Mouse (Mus musculus) adrenal gland, adult 2 months (tissue): ENCODE measurements around the gene Ccdc51. TPM values are rescaled to one million over a fixed set of nuclear protein-coding genes. Genes with fewer than 3 reads are reported as not detected.
A peak's percentile ranks its signal among the peaks of the same experiment; 100 is the strongest.

Experiments
- DNase-seq: peaks from one replicate; pipeline ENCODE4 v3.0.0; 2021
- polyA plus RNA-seq: library from polyadenylated mRNA; depleted of rRNA; stranded (reverse); fragments of >200 nt; gene quantifications from 2 replicates; pipeline ENCODE4 v1.2.3, GENCODE M21; 2012
- total RNA-seq, 2 experiments: library from RNA; stranded (reverse); gene quantifications; 2 replicates each; pipeline ENCODE4 v1.2.3; 2021

Gene Ccdc51
- total and polyA plus RNA-seq, 3 experiments = 9.2 to 18.9 (median 12.6) TPM

DNA sequence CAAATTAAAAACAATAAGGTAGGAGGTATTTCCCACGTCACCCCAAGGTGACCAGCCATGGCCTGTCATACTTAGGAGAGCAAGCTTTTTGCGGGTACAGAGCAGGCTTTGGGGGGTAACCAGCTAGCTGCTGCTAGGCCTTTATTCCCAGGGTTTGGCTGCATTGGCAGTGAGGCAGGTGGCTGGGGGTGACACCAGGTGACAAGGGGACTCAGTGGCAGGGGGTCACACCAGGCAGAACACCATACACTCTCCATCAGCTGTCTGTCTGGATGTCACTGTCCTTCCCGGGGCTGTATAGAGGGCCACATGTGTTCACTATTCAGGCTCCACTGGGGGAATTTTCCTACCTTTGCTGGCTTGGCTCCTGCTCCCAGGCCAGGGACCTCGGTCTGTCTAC, 25.4 kb upstream of the Ccdc51 start:
- no peak for DNase-seq

DNA sequence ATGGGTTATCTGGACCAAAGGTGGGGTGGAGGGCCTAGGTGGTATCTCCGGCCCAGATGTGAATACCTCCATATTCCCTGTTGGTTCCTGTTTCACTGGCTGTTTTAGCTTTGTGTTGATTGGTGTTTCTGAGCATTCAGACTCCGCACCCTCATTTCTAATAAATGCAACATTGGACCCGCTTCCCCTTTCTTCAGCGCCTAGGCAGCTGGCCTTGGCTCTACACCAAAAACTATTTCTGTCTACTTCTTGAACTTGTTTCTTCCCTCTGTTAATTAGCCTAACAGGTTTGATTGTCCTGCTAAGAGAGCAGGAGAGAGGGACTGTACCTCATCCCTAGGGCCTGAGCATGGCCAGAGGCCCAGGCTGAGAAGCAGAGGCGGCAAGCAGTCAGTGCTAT, 24.8 kb upstream of the Ccdc51 start:
- DNase-seq = no peak

DNA sequence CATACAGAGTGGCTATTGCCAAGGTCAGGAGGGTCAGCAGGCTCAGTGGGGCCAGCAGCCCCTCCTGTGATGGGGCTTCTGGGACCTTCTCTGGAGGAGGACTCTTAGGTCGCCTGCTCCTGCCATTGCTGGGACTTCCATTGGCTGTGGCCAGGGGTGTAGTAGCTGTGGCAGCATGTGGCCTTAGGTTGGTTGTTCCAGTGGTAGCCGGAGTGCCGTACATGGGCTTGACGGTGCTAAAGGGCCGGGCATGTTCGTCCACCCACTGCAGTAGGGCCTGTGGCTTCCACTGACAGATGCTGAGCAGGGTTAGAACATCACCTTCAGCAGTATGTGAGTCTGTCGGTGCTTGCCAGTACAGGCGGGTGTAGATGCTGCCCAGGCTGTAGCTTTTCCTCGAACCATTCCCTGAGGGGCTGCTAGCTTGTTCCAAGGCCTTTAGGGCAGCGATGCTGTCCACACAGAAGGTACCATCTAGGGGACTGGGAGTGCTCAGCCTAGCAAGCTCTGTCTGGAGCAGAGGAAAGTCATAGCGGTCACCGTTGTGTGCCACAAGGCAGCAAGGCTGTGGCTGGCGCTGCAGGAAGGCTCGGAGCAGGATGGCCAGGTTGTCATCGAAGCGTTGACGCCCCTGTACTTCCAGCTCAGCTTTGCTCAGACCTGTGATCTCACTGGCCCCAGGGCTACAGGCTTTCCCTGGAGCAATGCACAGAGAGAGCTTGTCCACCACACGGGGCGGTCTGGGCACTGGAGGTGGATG, 24.1 kb upstream of the Ccdc51 start:
- DNase-seq = no peak

DNA sequence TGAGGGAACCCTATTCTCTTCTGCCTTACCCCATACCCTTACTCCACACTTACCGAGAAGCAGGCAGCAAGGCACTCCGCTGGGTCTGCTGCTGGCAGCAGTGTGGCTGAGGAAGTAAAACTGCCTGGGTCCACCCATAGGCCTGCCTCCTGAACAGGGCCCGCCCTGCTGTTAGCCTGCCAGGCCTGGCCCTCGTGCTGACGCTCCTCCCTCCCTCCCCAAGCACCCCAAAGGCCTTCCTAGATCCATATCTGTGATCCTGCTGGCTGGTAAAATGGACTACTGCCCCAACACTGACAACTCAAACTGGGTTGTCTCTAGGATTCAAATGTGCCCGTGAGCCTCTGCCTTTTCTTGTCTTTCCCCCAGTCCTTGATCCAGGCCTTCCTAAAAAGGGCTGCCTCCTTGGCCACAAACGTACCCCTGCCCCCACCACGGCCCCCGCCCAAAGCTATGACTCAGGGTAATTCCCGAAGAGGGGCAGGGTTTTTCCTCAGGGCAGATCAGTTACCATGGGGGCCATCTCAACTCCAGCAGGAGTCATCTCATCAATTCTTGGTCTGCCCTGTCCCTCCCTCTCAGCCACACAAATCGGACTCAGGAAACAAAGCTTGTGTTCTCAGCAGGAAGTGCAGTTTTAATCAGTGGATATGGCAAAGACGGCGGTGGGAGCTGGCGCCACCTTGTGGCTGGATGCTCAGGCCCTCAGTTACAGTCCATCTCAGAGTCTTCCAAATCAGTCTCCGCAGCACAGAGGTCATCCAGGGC, 23.0 kb upstream of the Ccdc51 start, which contains the start of gene Trex1:
Gene Trex1, minus strand, starts transcription at position 599 of the 768 bp plus-strand sequence.
- DNase-seq = peak; percentile 96

DNA sequence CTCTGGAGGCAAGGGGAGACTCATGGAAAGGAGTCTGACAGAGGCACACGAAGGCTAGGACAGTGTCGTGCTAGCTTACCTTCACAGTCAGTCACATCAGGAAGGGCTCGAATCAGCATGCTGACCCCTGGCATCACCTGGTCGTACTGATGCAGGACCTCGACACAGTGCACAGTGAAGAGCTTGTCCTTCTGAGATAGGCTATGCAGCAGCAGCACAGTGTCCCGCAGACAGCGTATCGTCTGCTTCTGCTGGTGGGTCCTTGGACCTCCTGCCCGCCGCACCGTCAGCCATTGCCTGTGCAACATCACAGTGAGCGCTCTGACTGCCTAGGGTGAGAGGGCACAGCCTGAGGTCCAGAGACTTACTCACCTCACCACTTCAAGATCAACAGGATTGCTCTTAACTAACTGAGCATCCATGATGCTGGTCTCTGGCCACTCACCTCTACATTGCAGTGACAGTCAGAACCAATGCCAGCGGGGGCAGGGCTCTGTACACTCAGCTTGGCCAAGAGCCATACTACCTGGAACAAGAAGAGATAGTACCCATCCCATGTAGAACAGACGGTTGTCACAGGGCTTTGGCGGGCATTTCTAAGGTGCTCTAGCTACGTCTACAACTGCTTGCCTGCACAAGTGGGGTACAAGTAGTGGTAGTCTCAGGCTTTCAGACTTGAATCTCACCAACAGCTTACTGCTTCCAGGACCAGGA, 22.0 kb upstream of the Ccdc51 start:
- no peak for DNase-seq

DNA sequence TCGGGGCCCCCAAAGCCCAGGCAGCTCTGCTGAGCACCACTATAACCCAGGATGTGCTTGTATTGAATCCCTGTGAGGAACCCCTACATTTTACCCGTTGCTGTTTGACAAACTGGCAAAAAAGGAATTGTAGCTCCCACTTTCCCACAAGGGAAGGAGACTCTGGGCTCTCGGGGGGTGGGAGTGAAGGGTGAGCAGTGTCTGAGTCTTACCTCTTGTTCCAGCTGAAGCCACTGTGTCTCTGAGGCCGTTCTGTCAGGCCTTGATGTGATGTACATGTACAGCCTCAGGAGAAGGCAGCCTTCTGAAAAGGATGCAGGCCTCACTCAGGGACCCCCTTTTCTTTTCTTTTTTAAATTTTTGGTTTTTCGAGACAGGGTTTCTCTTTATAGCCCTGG, 21.4 kb upstream of the Ccdc51 start:
- no peak for DNase-seq

DNA sequence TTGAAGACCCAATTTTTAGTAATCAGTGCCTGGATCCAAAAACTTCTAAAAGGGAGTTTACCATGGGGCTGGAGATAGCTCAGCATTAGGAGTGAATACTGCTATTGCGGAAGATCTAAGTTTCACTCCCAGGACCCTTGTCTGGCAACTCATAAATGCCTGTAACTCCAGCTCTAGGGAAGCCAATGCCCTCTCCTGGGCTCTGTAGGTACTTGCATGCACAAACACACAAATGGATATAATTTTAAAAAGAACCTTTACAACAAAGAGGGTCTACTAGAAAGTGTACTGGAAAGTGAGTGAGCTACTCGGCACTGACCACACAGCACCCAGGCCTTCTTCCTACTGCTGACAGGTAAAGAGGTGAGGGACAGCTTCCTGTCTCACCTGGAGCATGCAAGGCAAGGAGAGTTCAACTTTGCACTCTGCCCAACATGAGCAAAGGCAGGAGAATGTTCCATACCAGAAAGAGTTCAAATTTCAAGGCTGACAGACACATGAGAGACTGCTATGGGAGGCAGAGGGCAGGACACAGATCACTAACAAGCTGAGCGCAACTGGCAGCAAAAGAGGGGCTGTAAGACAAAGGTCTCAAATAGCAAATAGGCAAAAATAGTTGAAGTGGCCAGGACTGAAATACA, 14.1 kb upstream of the Ccdc51 start:
- DNase-seq = no peak

DNA sequence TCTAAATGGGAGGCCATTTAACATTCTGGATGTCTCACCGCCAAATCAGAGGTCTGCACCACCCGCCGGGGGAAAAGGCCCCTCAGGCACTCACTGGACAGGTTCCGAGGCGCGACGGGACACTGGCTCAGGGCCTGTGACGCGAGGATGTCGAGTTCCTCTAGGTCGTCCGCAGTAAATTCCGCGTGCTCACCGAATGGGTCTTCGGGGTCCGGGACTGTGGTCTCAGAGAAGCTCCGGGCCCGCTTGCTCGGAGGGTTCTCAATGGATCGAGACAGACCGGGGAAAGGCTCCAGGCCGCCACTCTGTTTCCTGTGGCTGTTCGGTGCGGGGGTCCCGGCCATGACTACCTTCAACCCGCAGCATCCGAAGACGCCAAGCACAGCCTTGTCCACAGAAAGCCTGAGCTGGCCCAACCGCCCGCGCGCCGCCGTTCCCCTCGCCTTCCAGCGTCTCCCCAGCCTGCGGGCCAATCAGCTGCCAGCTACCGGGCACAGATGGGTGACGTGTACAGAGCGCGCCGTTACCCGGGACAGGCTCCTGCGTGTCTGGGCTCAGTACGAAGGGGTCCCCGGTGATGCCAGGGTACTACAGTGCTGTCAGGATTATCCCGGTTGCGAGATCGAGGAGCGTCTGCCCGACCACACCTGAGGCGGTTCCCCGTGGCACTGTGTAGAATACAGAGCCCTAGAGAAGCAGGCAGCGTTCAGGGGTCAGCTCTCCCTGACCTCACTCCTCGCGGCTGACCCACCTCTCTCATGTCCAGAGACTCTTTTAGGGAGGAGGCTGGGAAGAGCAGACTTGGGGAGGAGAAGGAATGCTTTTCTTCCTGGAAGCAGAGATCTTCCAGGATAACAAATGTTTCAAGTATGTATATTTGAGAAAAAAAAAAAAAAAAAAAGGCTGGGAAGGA, 8.4 kb upstream of the Ccdc51 start, which contains the start of gene Atrip:
Gene Atrip, minus strand, starts transcription at position 464 of the 913 bp plus-strand sequence.
- DNase-seq = peak; percentile 95

DNA sequence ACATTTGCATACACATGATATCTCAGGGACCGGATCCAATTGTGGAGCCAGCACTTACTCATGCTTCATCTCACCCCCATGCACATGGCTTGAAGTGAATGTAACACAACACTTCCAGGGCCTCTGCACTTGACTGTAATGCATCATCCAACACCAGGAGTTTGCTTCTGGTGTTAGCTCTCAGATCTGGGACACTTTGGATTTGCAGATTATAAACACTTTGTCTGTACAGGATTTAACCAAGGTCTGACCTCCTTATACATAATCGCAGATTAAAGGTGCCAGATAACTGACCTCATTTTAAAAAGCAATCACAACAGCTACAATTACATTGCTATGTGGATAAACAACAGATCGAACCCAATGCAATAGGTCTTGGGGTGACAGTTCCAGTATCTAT, 1.8 kb upstream of the Ccdc51 start:
- no peak for DNase-seq

DNA sequence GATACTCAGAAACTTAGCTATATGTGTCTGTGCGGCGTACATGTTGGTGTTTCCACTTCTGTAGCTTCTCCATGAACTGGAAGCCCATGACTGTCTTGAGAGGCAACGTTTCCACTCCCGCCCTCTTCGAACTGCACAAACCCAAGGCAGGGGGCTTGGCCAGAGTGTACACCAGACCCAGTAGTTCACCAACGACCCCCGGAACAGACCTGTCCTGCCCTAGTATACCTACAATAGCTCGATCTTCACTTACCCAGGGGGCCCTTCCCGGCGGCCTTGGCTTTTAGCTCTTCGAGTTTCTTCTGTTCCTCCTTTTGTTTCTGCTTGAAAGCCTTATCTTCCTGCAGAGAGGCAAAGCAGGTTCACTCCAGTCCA, 557 bp upstream of the Ccdc51 start:
- no peak for DNase-seq

DNA sequence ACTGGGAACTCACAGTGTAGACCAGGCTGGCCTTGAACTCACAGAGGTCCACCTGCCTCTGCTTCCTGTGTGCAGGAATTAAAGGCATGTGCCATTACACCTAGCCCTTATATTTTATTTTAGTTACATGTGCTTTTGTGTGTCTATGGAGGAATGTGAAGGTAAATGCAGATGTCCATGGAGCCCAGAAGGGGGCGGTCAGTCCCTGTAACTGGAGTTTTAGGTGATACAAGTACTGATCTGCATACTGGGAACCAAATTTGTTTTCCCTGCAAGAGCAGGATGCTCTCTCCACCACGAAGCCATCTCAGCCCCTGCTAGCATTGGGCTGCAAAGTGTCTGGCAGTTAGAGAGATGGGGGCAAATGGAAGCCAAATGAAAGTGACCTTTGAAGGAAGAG, 2.6 kb downstream of the Ccdc51 start:
- no peak for DNase-seq

DNA sequence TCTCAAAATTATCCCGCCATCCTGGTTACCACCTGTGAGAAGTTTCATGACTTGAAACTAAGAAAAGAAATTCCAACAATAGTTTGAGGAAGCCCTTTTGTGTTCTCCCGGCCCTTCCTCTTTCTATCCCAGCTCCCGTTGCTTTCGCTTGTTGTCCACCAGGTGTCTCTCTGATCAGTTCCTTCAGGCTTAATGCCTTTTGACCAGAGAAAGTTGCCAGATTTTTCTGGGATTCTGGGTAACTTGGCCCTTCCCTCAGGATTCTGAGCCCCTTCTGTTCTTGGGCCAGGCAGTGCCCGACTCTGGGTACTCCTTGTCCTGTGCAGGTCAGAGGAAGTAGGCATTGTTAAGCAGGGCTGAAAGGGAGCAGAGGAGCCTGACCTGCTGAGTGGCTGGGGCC, 5.7 kb downstream of the Ccdc51 start:
- DNase-seq = peak; percentile 36

DNA sequence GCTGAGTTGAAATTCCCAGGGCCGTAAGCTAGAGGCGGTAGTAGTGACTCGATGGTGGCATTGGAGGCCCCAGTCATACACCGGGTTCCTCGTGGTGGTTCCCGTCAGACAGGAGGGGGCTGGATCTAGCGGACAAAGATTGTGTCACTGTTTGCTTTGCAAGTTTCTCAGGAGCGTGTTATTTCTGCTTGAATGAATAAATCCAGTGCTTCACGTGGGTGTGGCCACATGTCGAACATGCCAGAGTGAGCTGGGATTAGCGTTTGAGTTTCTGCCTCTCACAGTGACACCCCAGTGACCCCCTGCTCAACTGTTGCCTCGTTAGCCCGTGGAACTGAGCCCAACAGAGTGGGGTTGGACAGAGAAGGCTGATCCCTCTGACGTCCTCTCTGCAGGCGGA, 8.2 kb downstream of the Ccdc51 start:
- DNase-seq = no peak

DNA sequence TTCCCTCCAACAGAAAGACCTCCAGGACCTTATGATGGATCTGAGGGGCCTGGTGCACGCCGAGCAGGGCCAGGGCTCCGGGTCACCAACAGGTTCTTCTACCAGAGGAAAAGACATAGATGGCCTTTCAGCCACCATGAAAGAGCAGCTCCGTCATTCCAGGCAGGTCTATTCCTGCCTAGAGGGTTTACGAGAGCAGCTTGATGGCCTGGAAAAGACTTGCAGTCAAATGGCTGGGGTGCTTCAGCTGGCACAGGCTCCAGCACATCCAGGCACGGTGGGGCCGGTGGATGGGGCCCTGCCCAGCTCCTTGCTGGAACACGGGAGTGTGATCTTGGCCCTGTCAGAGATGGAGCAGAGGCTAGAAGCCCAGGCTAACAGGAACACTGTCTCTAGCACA, 9.5 kb downstream of the Ccdc51 start:
- DNase-seq = no peak

DNA sequence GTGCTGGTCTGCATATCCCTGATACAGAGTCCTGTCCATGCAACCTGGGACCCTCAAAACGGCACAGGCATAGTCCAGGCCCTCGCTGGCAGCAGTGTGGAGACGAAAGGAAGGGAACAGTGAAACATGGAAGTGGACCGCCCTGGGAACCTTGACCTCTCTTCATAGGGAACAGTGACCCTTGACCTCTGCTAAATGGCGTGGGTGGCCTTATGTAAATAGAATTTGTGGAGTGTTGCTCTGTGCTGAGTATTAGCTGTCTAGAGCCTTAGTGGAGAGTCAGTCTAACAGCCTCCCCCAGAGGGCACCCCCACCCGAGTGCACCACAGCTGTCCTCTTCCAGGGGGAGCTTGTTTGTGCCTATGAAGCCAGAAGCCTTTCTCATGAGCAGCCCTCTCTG, 10.5 kb downstream of the Ccdc51 start:
- DNase-seq = peak; percentile 17

DNA sequence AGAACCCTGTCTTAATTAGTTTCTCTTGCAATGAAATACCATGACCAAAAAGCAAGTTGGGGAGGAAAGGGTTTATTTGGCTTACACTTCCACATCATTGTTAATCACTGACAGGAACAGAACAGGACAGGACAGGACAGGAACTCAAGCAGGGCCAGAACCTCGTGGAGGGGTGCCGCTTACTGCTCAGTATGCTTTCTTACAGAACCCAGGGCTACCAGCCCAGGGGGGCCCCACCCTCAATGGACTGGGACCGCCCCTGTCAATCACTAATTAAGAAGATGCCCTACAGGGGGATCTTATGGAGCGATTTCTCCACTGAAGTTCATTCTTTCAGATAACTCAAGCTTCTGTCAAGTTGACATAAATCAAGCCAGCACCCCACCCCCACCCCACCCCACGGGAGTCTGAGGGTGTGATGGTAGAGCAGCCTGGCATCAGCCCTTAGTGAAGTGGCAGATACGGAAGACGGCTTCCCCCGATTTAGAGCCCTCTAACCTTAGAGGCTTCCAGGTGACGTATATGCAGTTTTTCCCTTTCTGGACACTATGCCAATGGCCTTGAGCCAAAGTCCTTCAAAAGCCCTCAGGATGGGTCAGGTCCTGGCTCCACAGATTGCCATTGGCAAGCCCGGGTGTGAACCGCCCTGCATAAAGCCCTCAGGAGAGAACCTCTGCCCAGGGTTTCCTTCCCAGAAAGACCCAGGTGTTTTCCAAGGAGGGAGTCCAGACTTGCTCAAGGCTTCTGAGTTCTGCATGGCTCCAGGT, 11.7 kb downstream of the Ccdc51 start:
- peak; percentile 71 for DNase-seq

DNA sequence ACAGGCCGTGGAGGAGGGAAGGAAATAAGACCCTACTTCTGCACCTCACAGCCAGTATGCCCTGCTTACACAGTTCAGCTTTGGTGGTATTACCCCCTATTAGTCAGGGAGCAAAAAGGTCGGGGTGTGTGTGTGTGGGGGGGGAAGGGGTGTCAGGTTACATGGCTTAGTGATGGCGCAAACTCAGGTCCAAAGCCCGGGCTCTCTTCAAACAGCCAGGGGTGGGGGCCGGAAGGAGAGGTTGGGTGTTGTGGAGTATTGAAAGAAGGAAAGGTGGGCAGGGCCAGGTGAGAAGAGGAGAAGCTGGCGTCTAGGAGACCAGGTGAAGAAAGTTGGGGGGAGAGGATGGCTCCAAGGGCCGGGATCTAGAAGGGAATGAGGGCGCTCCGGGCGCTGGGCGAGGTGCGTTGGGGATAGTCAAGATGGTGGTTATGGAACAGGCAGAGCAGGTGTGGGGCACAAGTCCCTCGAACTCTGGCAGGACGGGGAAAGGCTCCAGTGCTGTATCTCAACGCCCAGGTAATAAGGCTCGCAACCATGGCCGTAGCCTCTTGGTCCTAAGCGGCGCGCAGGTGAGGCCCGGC, 12.4 kb downstream of the Ccdc51 start:
- DNase-seq = no peak

DNA sequence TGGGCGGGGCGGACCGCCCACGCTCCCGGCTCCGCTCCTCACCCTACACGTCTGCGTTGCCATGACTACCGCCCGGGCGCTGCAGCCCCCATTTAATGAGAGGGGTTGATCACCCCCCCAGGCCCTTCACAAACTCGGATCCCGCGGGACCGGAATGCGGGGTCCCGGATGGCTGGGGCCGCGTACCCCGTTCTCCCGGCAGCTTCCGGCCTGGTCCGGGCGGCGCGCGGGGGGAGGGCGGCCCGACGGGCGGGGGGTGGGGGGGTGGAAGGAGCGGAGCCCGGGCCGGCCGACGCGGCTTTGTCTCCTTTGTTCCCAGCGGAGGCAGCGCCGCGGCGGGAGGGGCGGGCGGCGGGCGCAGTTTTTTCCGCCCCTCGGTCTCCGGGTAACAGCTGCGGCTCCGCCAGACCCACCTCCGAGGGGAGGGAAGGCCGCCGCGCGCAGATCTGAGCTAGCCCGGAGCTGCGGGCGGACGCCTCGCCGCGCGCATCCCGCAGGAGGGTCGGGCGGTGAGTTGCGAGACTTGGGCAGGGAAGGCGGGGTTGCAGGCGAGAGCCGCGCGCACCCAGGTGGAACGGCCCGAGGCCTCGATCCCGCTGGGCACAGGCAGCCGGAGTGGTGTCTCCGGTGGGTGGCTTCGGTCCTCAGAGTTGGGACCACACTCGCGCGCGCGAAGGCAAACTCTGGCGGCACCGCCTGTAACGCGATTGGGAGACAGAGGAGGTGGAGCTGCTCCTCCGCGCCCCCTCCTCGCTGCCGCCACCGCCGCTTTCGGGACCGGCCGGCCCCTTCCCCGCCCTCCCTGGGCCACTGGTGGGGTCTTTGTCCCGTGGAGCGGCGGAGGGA, 13.1 kb downstream of the Ccdc51 start, which contains the start of gene Plxnb1:
Gene Plxnb1, plus strand, starts transcription at position 253 of the 846 bp plus-strand sequence.
- DNase-seq = peak; percentile 89

DNA sequence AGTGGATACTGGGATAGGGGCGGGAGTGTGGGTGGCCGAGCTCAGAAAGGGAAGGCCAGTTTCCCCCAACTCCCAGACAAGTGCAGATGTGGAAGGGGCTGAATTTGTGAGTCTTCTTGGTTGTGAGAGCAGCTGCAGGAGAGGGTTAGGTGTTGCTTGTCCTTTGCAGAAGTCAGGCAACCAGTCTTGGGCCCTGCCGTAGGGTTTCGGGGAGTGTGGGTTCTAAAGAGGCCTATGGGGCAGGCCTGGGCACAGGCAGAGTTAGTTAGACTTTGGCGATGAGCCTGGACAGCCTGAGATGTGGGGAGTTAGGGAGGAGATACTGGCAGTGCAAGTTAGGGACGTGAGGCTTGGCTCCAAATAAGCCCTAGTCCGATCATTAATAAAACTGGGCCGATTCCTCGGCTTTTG, 14.0 kb downstream of the Ccdc51 start:
- peak; percentile 69 for DNase-seq
